Mouse (Mus musculus) heart, postnatal 36 days (tissue): Measurements from ENCODE around the gene Tmem218. TPM values are rescaled to one million over a fixed set of nuclear protein-coding genes. Genes with fewer than 3 reads are reported as not detected.

Source experiments
- DNase-seq, 2 experiments: peaks; one replicate each; pipeline ENCODE4 v3.0.0; 2021 to 2022
- intact Hi-C: fragments of 180-260 bp; cut with DNase I; formaldehyde crosslinking; loops from one replicate; pipeline ENCODE4 v1.15.1; 2025
- total RNA-seq, 2 experiments: library from RNA; stranded (reverse); gene quantifications; 2 replicates each; pipeline ENCODE4 v1.2.3; 2021

Gene Tmem218
- 1 to 10 TPM; 6.4 to 7.0 TPM for total RNA-seq

DNA sequence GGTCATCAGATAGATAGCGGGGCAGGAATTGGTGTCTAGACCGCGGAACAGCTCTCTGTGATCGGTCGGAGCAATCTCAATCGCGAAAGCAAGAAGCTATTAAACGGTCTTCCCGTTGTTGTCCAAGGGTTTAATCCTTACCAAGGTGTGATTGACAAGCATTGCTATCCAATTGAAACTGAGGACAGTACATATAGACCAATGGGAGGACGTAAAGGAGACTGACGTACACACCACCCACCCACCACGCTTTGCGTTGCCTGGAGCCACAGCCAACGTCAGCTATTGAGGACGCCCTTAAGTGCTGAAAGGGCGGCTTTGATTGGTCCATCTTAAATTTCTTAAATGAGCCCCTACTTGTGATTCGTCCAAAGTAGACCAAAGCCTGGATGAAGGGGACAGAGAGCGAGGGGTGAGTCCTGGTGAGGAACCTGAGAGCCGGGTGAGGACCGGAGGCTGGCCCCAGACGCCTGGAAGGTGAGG, at the start of gene Tmem218:
Gene Tmem218 (plus strand): TSS at position 295 of the 483 bp plus-strand sequence.
- peak; percentile 86 to 90 for DNase-seq
- intact Hi-C loops = no loop called here

DNA sequence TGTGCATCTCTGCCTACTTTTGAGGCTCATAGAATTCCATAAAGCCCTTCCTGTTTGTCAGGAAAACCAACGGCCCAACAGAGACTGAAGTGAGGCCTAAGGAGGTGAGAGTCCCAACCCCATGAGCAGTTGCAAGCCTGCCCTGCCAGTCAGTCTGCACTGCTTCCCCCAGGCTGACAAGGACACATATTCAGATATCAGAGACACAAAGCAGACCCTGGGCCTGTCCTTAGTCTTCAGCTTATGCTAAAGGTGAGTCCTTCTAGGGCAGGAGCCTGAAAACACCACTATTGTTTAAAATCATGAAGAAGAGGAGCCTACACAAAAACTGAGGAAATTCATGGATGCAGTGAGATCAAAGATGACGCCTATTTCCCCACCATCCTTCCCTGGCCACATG, 47.3 kb upstream of the Tmem218 start:
- intact Hi-C loops = no loop called here
- no peak for DNase-seq

- intact Hi-C loops = no loop called here
- DNase-seq = no peak
These were observed 41.1 kb upstream of the Tmem218 start for GRCm38 (mm10) chr9:37166899-37167298.

DNA sequence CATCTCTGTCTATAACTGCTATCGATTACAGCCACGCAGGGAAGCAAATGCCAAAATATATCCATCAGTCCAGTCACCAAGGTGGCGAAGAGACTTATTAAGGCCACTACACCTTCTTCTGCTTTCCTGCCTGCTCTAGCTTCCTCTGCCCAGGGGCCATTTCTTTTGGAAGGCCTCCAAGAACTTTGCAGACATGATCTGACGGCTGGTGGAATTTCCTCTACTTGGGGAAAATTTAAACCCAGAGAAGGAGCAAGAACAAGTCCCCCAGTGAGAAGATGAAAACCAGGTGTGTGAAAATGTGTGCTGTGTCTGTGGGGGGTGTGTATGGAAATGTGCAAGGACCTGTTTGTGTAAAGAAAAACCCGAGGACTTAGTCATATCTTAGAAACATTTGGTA, 34.6 kb upstream of the Tmem218 start:
- no peak for DNase-seq
- intact Hi-C loops = no loop called here

DNA sequence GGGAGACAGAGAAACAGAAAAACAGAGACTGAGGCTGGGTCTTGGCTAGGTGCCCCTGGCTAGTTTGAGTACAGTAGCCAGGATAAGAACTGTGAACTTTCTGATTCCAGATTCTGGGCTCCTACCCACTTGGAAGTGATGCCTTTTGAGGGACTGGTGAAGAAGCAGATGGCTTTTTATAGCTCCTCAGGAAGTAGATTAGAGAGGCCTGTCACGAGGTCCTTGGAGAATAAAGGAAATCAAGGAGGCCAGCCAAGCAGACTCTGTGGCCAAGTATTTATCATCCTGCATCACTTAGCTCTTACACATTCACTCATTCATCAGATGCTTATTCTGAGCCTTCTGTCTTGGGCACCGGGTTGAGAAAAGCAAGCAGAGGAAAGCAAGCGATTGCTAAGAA, 32.0 kb upstream of the Tmem218 start:
- DNase-seq = no peak
- intact Hi-C loops = loop anchor here (5.0 kb wide), 1 partner anchor 151 kb away; no protein-coding TSS in a partner anchor

- intact Hi-C loops = loop anchor here (1.0 to 5.0 kb wide), 2 partner anchors 52 to 150 kb away; no protein-coding TSS in a partner anchor
- peak; percentile 50 to 67 for DNase-seq
These were observed 30.9 kb upstream of the Tmem218 start for GRCm38 (mm10) chr9:37177107-37177506.

DNA sequence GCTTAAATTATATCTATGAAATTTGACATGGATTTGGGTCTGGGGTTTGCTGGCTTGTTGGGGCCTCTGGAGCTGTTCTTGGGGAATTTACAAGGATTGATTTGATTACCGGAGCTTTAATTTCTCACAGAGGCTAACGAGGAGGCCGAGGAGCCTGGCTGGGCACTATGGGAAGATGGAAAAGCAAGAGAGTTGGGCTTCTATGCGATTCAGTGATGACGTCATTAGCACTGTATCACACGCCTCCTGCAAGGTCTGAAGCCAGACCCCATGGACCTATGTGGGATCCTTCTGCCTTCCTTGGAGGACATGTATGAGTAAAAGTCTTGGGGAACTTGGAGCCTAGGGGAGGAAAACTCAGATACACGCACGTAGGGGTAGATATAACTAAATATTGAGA, 30.5 kb upstream of the Tmem218 start:
- no peak for DNase-seq
- intact Hi-C loops = loop anchor here (1.0 to 5.0 kb wide), 2 partner anchors 52 to 150 kb away; no protein-coding TSS in a partner anchor

- intact Hi-C loops = loop anchor here (5.0 kb wide), 1 partner anchor 148 kb away; no protein-coding TSS in a partner anchor
- no peak for DNase-seq
These were observed 29.1 kb upstream of the Tmem218 start for GRCm38 (mm10) chr9:37178911-37179310.

DNA sequence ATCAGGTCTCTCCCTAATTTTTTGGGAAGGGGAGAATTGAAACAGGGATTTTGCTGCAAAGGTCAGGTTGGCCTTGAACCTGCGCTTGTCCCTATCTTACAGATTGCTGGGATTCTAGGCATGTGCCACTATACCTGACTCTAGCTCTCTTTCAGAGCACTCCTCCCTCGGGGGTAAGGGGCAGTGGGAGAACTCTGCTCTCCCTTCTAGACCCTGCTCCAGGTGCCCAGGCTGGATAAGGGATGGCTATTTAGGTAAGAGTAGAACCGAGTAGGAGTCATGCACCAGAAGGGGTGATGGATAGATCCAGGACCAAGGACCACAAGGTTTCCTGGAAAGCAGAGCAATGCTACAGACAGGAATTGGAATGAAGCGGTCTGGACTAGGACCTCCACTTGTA, 28.4 kb upstream of the Tmem218 start:
- intact Hi-C loops = loop anchor here (5.0 kb wide), 1 partner anchor 148 kb away; no protein-coding TSS in a partner anchor
- no peak for DNase-seq

DNA sequence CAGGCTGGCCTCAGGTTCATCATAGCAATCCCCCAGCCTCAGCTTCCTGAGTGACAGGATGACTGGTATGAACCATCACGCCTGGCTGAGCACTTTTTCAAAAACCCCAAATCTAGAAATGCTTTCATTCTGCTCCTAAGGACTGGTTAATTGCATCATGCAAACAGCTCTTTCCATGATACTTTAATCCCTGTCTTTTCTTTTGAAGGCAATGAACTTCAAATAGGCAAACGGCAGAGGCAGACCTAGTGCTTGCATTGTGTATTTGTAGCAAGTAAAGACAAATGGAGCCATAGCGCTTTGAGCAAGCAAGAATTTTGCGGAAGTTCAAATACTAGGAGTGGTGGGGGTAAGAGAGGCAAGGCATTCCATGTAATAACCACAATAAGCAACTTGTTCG, 26.4 kb upstream of the Tmem218 start:
- no peak for DNase-seq
- intact Hi-C loops = no loop called here

DNA sequence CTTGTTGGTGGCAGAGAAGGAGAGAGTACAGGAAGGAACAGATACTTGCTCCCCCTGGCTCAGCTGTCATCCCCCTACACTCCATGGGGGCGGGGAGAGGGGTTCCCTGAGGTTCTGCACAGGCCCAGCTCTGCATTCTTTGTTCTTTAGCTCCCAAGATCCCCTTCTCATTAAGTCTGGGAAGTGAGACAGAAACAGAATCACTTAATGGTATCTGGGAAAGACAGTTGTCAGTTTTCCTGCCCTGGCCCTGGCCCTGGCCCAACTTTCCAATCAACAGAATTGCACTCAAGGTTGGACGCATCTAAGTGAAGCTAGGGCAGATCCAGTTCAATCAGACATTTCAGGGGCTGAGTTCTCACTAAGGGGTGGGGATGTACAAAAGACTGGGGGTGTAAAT, 24.8 kb upstream of the Tmem218 start:
- no peak for DNase-seq
- intact Hi-C loops = no loop called here

DNA sequence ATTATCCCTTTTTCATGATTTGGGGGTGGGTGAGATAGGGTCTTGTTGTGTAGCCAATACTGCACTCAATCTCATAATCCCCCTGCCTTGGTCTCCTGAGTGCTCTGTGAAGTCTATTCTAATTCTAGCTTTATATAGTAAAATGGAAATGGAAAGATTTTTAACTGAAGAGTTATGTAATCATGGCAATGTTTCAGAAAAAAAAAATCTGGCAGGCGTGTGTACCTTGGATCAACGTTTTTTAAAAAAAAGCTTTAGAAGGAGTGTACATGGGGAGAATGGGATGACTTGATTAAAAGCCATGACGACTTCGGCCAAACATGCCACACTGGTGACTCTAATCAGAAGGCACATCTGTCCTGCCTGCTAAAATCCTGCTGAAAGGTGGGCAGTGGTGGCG, 20.6 kb upstream of the Tmem218 start:
- intact Hi-C loops = no loop called here
- no peak for DNase-seq

DNA sequence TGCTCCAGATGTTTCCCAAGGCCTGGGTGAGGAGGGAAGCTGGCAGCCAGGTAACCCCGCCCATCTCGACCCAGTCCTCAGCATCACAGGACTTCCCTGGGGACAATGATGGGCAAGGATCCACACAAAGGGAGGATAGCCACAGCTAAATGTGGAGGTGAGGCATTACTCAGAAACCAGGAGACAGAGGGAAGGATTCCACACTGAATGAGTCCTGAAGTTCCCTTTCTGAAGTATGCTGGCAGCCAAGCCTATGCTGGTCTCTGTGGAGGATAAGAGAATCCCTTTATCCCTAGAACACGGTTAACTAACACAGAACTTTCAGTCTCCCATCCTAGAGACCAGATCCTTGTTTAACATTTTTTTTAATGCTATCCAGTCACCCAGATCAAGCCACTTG, 20.0 kb upstream of the Tmem218 start:
- DNase-seq = no peak
- intact Hi-C loops = no loop called here

- intact Hi-C loops = no loop called here
- DNase-seq = no peak
These were observed 11.0 kb upstream of the Tmem218 start for GRCm38 (mm10) chr9:37197067-37197466.

DNA sequence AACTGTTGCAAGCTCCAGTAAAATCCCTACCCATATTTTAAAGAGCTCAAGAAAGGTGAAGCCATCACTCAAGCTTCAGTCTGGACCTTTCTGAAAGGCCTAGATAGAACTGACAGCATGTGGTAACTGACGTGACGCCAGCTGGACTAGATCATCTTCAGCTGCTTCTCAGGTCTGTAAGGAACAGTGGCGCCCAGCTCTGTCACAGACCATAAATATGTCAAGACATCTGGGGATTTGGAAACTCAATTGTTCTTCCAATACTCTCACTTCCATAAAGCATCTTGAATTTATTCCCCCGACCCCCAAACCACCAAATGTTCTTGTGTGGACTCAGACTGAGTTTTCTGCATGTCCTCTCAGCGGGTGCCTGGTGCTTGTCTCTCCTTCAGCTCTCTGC, 7.6 kb upstream of the Tmem218 start:
- no peak for DNase-seq
- intact Hi-C loops = no loop called here

- intact Hi-C loops = no loop called here
- no peak for DNase-seq
These were observed 4.1 kb upstream of the Tmem218 start for GRCm38 (mm10) chr9:37203884-37204283.

- no peak for DNase-seq
- intact Hi-C loops = no loop called here
These were observed 5.2 kb downstream of the Tmem218 start for GRCm38 (mm10) chr9:37213060-37213738.

DNA sequence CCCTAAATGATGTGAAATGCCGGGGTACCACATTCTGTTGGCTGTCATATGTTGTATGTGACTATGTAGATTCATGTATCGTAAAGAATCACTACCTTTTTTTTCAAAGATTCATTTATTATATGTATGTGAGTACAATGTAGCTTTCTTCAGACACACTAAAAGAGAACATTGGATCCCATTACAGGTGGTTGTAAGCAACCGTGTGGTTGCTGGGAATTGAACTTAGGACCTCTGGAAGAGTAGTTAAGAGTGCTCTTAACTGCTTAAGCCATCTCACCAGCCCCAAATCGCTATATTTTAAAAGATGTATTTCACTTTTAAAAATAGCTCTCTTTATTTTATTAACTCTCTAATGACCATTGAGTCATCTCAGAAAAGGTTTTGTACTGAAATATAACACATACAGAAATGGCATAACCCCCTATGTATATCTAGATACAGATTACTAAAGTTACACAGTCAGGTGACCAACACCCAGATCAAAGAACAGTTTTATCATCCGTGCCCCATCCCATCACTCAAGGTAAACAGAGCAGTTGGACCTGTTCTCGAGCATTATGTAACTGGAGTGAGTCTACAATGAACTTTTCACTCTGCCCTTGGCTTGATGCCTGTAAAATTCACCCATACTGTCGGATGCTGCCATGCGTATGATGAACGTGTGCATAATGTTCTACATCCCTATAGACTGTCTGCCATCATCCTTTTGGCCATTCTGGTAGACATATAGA, 6.5 kb downstream of the Tmem218 start:
- intact Hi-C loops = no loop called here
- DNase-seq = no peak

- intact Hi-C loops = no loop called here
These were observed 12.7 kb downstream of the Tmem218 start for GRCm38 (mm10) chr9:37220755-37221154.

GRCm38 (mm10) chr9:37225581-37225980, 17.6 kb downstream of the Tmem218 start:
- no peak for DNase-seq
- intact Hi-C loops = no loop called here

More at GRCm38 (mm10) chr9:37220755-37221154, 12.7 kb downstream of the Tmem218 start:
- no peak for DNase-seq

DNA sequence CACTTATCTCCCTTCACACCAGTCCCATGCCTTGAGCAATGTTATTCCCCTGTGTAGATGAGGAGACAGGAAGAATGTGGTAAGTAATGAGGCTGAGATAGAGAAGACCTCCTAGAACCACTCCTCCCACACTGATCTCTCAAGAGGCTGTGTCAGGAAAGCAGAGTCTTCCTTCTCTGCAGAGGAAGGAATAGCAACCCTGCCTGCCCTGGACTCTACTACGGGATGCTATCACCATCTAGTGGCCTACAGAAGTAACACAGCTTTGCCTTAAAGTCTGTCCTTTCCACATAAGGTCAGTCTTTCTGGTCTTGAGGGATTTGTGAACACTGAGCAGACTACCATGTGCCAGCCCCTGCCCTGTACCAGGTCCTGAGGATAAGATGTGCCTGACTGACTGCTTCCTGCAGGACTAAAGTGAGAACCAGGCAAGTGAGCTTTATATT, 21.9 kb downstream of the Tmem218 start:
- DNase-seq = peak; percentile 51 to 66
- intact Hi-C loops = loop anchor here (1.0 to 2.0 kb wide), 4 partner anchors 53 to 335 kb away; no protein-coding TSS in a partner anchor
